ENCODE assay signal across 24 mouse cellular contexts in the genomic region with DNA sequence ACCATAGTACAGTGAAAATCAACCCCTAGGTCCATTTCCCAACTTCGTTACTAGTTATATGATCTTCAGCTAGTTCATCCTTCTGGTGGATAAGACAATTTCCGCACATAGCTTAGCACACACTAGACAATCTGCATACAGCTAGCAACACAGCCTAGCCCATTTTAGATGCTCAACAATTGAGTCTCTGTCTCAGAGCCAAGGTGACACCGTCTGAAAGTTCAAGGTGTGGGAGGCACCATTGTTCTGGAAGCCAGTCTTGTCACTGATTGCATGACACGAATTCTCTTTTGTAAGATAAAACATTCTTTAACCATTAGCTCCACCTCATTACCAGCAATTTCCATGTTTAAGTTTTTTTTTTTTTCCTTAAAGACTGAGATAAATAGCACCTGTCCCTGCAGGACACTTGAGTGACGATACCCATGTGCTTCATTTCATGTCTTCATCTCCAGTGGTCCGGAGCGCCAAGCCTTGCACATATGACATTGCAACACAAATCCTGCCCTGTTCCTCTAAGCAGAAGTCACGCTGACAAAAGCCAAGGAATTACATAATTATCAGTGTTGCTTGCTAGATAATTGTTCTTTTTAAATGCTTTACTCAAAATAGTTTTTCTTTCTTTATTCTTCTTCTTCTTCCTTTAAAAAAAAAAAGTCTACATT. TPM values are rescaled to one million over a fixed set of nuclear protein-coding genes. Genes with fewer than 3 reads are reported as not detected.
DNase-seq lines count a peak whose midpoint lies in the region; ATAC-seq and TF ChIP-seq lines count a peak whose summit lies in the region.
"Had no signal": no experiment of that assay in that cellular context is flagged by ENCODE, and none has a peak within 500 bp of the region (broad histone marks: within the 10 kb centered on the region; RNA-seq: fewer than 3 reads in every experiment).

No protein-coding gene starts in this region.

- H3K27me3 ChIP-seq in heart, postnatal 0 days (ENCODE audit: control insufficient read depth, insufficient read depth, low read length) = no peaks in the 10 kb centered on the region
- H3K27me3 ChIP-seq: embryonic facial prominence, embryonic 15.5 days; limb, embryonic 13.5 days; megakaryocyte, embryonic 14.5 days; neural tube, embryonic 15.5 days had no signal

- 41% methylated on average over 8 of the region's 8 CpGs for WGBS in heart, postnatal 0 days

- H3K4me3 ChIP-seq in heart, postnatal 0 days (ENCODE audit: low read depth, low read length) = no peak overlapping the region
- H3K4me3 ChIP-seq: embryonic facial prominence, embryonic 15.5 days; forebrain, embryonic 10.5 days; limb, embryonic 13.5 days; megakaryocyte, embryonic 14.5 days; neural tube, embryonic 15.5 days had no signal

- no peaks in the 10 kb centered on the region for H3K36me3 ChIP-seq in heart, postnatal 0 days (replicated peaks; ENCODE audit: control insufficient read depth, insufficient read depth, low read length)
- H3K36me3 ChIP-seq: embryonic facial prominence, embryonic 15.5 days; forebrain, embryonic 10.5 days; limb, embryonic 13.5 days; neural tube, embryonic 15.5 days had no signal

- H3K9me3 ChIP-seq in heart, postnatal 0 days (replicated peaks; ENCODE audit: control insufficient read depth, low read length) = no peaks in the 10 kb centered on the region
- H3K9me3 ChIP-seq: embryonic facial prominence, embryonic 15.5 days; forebrain, embryonic 10.5 days; limb, embryonic 13.5 days; neural tube, embryonic 15.5 days had no signal

- peak; percentile 14 for DNase-seq in heart, postnatal 0 days (ENCODE audit: low spot score)
- DNase-seq in heart, adult 8-10 months (ENCODE audit: low spot score) = no peak
- peak; percentile 69 for DNase-seq in brain, adult 2 months (ENCODE audit: low read depth, low spot score)
- peak; percentile 41 for DNase-seq in lung, postnatal 14 days
- peak; percentile 24 for DNase-seq in skeletal muscle tissue, adult 2 months (ENCODE audit: low read depth, low spot score)
- DNase-seq in cerebellum, adult 11 months = no peak
- DNase-seq in frontal cortex, postnatal 25 days (ENCODE audit: low spot score in 2 of 2) = no peak
- DNase-seq: adrenal gland, postnatal 14 days; cerebellum, adult 18-20 months; cerebellum, postnatal 36 days; gastrocnemius, postnatal 25 days; kidney, adult 11 months; midbrain, embryonic 14.5 days; right cerebral cortex, postnatal 25 days had no signal

- no peaks in the 10 kb centered on the region for H3K4me1 ChIP-seq in heart, postnatal 0 days (ENCODE audit: control insufficient read depth, insufficient read depth)
- H3K4me1 ChIP-seq: embryonic facial prominence, embryonic 15.5 days; limb, embryonic 13.5 days; megakaryocyte, embryonic 14.5 days had no signal

- H3K27ac ChIP-seq in heart, postnatal 0 days (ENCODE audit: low read depth) = no peak overlapping the region
- H3K27ac ChIP-seq: embryonic facial prominence, embryonic 15.5 days; forebrain, embryonic 10.5 days; hindbrain, postnatal 0 days; kidney, postnatal 0 days; limb, embryonic 13.5 days; liver, embryonic 14.5 days; neural tube, embryonic 15.5 days had no signal

- no peak for TF ChIP-seq CTCF in heart, postnatal 0 days (IDR thresholded peaks at IDR 0.05; ENCODE audit: low read depth)

- no peak for ATAC-seq in heart, postnatal 0 days (ENCODE audit: insufficient read depth, low read depth)
- ATAC-seq: activated CD4-positive, CD25-positive, alpha-beta regulatory T cell, adult 4 months; hindbrain, postnatal 0 days had no signal

- TF ChIP-seq EP300 in heart, postnatal 0 days (IDR thresholded peaks at IDR 0.05; ENCODE audit: low read depth) = no peak

- H3K4me2 ChIP-seq in heart, postnatal 0 days (ENCODE audit: low read depth, low read length) = no peak overlapping the region
- H3K4me2 ChIP-seq: embryonic facial prominence, embryonic 15.5 days; limb, embryonic 13.5 days; neural tube, embryonic 15.5 days had no signal

- no peak overlapping the region for H3K9ac ChIP-seq in heart, postnatal 0 days (replicated peaks; ENCODE audit: low read depth, low read length)
- H3K9ac ChIP-seq: embryonic facial prominence, embryonic 15.5 days; limb, embryonic 13.5 days; liver, embryonic 14.5 days; neural tube, embryonic 15.5 days had no signal

RNA-seq across cellular contexts. Expression of gene Dclk3, which starts 10.1 kb away (rescaled TPM):
- not detected in 2 replicates for total RNA-seq in heart, postnatal 0 days (2014; rRNA removed; ENCODE audit: low replicate concordance)
- 0.11 and 0.15 TPM in 2 replicates for polyA plus RNA-seq in heart, postnatal 0 days (2015; fragmentation: Nextera tagmentation; extraction: Ambion mirVana)
- under 1 TPM; 0.16 to 0.37 (median 0.22) TPM for total RNA-seq in heart, adult 8-10 months (2022)
- total RNA-seq: hematopoietic stem cell, adult 5-6 weeks had no signal
- polyA plus RNA-seq: activated CD4-positive, CD25-positive, alpha-beta regulatory T cell, adult 4 months had no signal

Comparison
In these comparisons a context has a peak if more than half of its experiments do, and no peak if none do; other contexts are left out.
1. DNase-seq: peak in heart, postnatal 0 days (single experiment), brain, adult 2 months (single experiment), lung, postnatal 14 days (single experiment) and skeletal muscle tissue, adult 2 months (single experiment); none in heart, adult 8-10 months (single experiment), cerebellum, adult 11 months (single experiment) and frontal cortex, postnatal 25 days (0 of 2).